Mouse (Mus musculus): Measurements from ENCODE around the gene 9330161L09Rik. TPM values are rescaled to one million over a fixed set of nuclear protein-coding genes. Genes with fewer than 3 reads are reported as not detected.

The 9330161L09Rik gene
- polyA plus RNA-seq, 1 experiment from 2014 or later: 0.62 TPM

GRCm38 (mm10) chr12:103434861-103435260 lies 27.2 kb upstream of the 9330161L09Rik start:
- DNase-seq: no peak
- Histone ChIP-seq H3K9me3 (ENCODE audit: low read depth, low read length) (no peaks in the 10 kb centered on the region), H3K4me1 (ENCODE audit: insufficient read depth) (no peaks in the 10 kb centered on the region), H3K36me3 (ENCODE audit: insufficient read depth) (no peaks in the 10 kb centered on the region), H3K27me3 (ENCODE audit: insufficient read depth, low read length) (no peaks in the 10 kb centered on the region), H3K9ac (no peak overlapping the region), H3K27ac (ENCODE audit: low read depth) (no peak overlapping the region), H3K4me2 (peak overlapping the region; percentile 46), H3K4me3 (ENCODE audit: low read depth, low read length) (peak overlapping the region; percentile 19)
- no peak for TF ChIP-seq CTCF (IDR thresholded peaks at IDR 0.05; ENCODE audit: low read depth)
- no peak for ATAC-seq (ENCODE audit: insufficient read depth)

- DNase-seq: peak; percentile 75
- Histone ChIP-seq H3K9me3 (ENCODE audit: low read depth, low read length) (no peaks in the 10 kb centered on the region), H3K4me3 (ENCODE audit: low read depth, low read length) (peak within 1 kb of the TSS; percentile 19), H3K4me2 (peak within 1 kb of the TSS; percentile 46), H3K27me3 (ENCODE audit: insufficient read depth, low read length) (no peaks in the 10 kb centered on the region), H3K27ac (ENCODE audit: low read depth) (peak within 1 kb of the TSS; percentile 34), H3K36me3 (ENCODE audit: insufficient read depth) (no peaks in the 10 kb centered on the region), H3K4me1 (ENCODE audit: insufficient read depth) (no peaks in the 10 kb centered on the region), H3K9ac (no peak within 1 kb of the TSS)
- ATAC-seq (ENCODE audit: insufficient read depth): peak; percentile 97
- TF ChIP-seq CTCF (IDR thresholded peaks at IDR 0.05; ENCODE audit: low read depth): no peak
- WGBS: 45% methylated on average over 8 of the region's 8 CpGs
Observed at GRCm38 (mm10) chr12:103433986-103434731, 26.5 kb upstream of the 9330161L09Rik start, which contains the start of gene Ifi27. TSS of gene Ifi27 (plus strand) at chr12:103434211.

- TF ChIP-seq CTCF (IDR thresholded peaks at IDR 0.05; ENCODE audit: low read depth): no peak
- Histone ChIP-seq H3K27ac (ENCODE audit: low read depth) (no peak overlapping the region), H3K4me3 (ENCODE audit: low read depth, low read length) (no peak overlapping the region), H3K9ac (no peak overlapping the region), H3K36me3 (ENCODE audit: insufficient read depth) (no peaks in the 10 kb centered on the region), H3K4me2 (no peak overlapping the region), H3K4me1 (ENCODE audit: insufficient read depth) (no peaks in the 10 kb centered on the region), H3K27me3 (ENCODE audit: insufficient read depth, low read length) (no peaks in the 10 kb centered on the region), H3K9me3 (ENCODE audit: low read depth, low read length) (no peaks in the 10 kb centered on the region)
- WGBS: 81% methylated on average over 2 of the region's 2 CpGs
- DNase-seq (no peak), ATAC-seq (ENCODE audit: insufficient read depth) (no peak)
Observed at GRCm38 (mm10) chr12:103433430-103433829, 25.8 kb upstream of the 9330161L09Rik start.

GRCm38 (mm10) chr12:103426710-103427109 lies 19.1 kb upstream of the 9330161L09Rik start:
- Histone ChIP-seq H3K4me3 (ENCODE audit: low read depth, low read length) (no peak overlapping the region), H3K27ac (ENCODE audit: low read depth) (no peak overlapping the region), H3K27me3 (ENCODE audit: insufficient read depth, low read length) (no peaks in the 10 kb centered on the region), H3K9ac (no peak overlapping the region), H3K9me3 (ENCODE audit: low read depth, low read length) (no peaks in the 10 kb centered on the region), H3K4me1 (ENCODE audit: insufficient read depth) (no peaks in the 10 kb centered on the region), H3K36me3 (ENCODE audit: insufficient read depth) (peaks cover 14% of the 10 kb centered on the region), H3K4me2 (no peak overlapping the region)
- WGBS: 88% methylated on average over 7 of the region's 7 CpGs
- DNase-seq: no peak
- peak; percentile 33 for TF ChIP-seq CTCF (IDR thresholded peaks at IDR 0.05; ENCODE audit: low read depth)
- no peak for ATAC-seq (ENCODE audit: insufficient read depth)

- H3K4me3 ChIP-seq (ENCODE audit: low read depth, low read length): peak within 1 kb of the TSS; percentile 93
- peak within 1 kb of the TSS; percentile 68 for H3K4me2 ChIP-seq
- 0 out of 2 replicates have a peak within 1 kb of the TSS, but pooled peaks have one; percentile 18 for H3K27ac ChIP-seq (ENCODE audit: low read depth)
- peak; percentile 99 for DNase-seq
- H3K4me1 ChIP-seq (ENCODE audit: insufficient read depth): no peaks in the 10 kb centered on the region
- peak within 1 kb of the TSS; percentile 78 for H3K9ac ChIP-seq
- no peaks in the 10 kb centered on the region for H3K9me3 ChIP-seq (ENCODE audit: low read depth, low read length)
- H3K27me3 ChIP-seq (ENCODE audit: insufficient read depth, low read length): no peaks in the 10 kb centered on the region
- peak; percentile 79 for TF ChIP-seq CTCF (IDR thresholded peaks at IDR 0.05; ENCODE audit: low read depth)
- peaks cover 16% of the 10 kb centered on the region for H3K36me3 ChIP-seq (ENCODE audit: insufficient read depth)
- ATAC-seq (ENCODE audit: insufficient read depth): peak; percentile 100
- under 1% methylated on average over 33 of the region's 33 CpGs for WGBS
Observed at GRCm38 (mm10) chr12:103425729-103426470, 18.3 kb upstream of the 9330161L09Rik start, which contains the start of gene Ddx24. TSS of gene Ddx24 (minus strand) at chr12:103425830.

- TF ChIP-seq CTCF (IDR thresholded peaks at IDR 0.05; ENCODE audit: low read depth): no peak
- no peak overlapping the region for H3K27ac ChIP-seq (ENCODE audit: low read depth)
- 10% methylated on average over 33 of the region's 33 CpGs for whole genome bisulfite sequencing
- ATAC-seq (ENCODE audit: insufficient read depth): peak; percentile 25; the same call in 1 of the 2 replicates
- peak overlapping the region; percentile 93 for H3K4me3 ChIP-seq (ENCODE audit: low read depth, low read length)
- H3K9me3 ChIP-seq (ENCODE audit: low read depth, low read length): no peaks in the 10 kb centered on the region
- H3K4me2 ChIP-seq: peak overlapping the region; percentile 68
- no peaks in the 10 kb centered on the region for H3K4me1 ChIP-seq (ENCODE audit: insufficient read depth)
- no peak for DNase-seq
- H3K36me3 ChIP-seq (ENCODE audit: insufficient read depth): peaks cover 16% of the 10 kb centered on the region
- H3K9ac ChIP-seq: peak overlapping the region; percentile 78
- H3K27me3 ChIP-seq (ENCODE audit: insufficient read depth, low read length): no peaks in the 10 kb centered on the region
Observed at GRCm38 (mm10) chr12:103425016-103425728, 17.6 kb upstream of the 9330161L09Rik start.
